8 mouse cellular contexts compared by ENCODE assay signal in genomic region chr13:55444937-55445315, GRCm38 (mm10). TPM values are rescaled to one million over a fixed set of nuclear protein-coding genes. Genes with fewer than 3 reads are reported as not detected.
DNase-seq lines count a peak whose midpoint lies in the region; ATAC-seq lines count a peak whose summit lies in the region.

Gene Grk6 (plus strand): TSS chr13:55445072.

- no peaks in the 10 kb centered on the region for H3K27me3 ChIP-seq in hindbrain, embryonic 12.5 days

- under 1% methylated on average over 34 of the region's 35 CpGs for WGBS in hindbrain, embryonic 12.5 days

- peaks cover 1% of the 10 kb centered on the region for H3K36me3 ChIP-seq in hindbrain, embryonic 12.5 days

- peaks cover 30% of the 10 kb centered on the region for H3K4me1 ChIP-seq in hindbrain, embryonic 12.5 days

- peak within 1 kb of the TSS; percentile 95 for H3K9ac ChIP-seq in hindbrain, embryonic 12.5 days

- peak; percentile 97 for ATAC-seq in hindbrain, embryonic 12.5 days (ENCODE audit: low FRiP score)

- peak within 1 kb of the TSS; percentile 96 for H3K27ac ChIP-seq in hindbrain, embryonic 12.5 days

- no peaks in the 10 kb centered on the region for H3K9me3 ChIP-seq in hindbrain, embryonic 12.5 days (replicated peaks)

- peak within 1 kb of the TSS; percentile 87 for H3K4me2 ChIP-seq in hindbrain, embryonic 12.5 days (replicated peaks)

- peak; percentile 99 for DNase-seq in NIH3T3 (ENCODE audit: low read depth)
- DNase-seq in cerebellum, postnatal 10 days: peak; percentile 99 to 100
- peak; percentile 100 for DNase-seq in frontal cortex, postnatal 10 days (ENCODE audit: low spot score in 2 of 2)
- DNase-seq in layer of hippocampus, postnatal 14 days (ENCODE audit: low spot score in 2 of 2): peak; percentile 99 to 100
- peak; percentile 98 for DNase-seq in lung, postnatal 14 days
- peak; percentile 94 for DNase-seq in retina, adult 2 months (ENCODE audit: low read depth, low spot score)
- peak; percentile 99 to 100 for DNase-seq in thymus, postnatal 36 days

- H3K4me3 ChIP-seq in hindbrain, embryonic 12.5 days: peak within 1 kb of the TSS; percentile 87

RNA-seq across cellular contexts. Expression of gene Grk6, which starts in this region (rescaled TPM):
- 48.9 and 54.4 TPM in 2 replicates for polyA plus RNA-seq in hindbrain, embryonic 12.5 days (2016; fragmentation: Nextera tagmentation; extraction: Ambion mirVana)
- total RNA-seq in layer of hippocampus, postnatal 14 days (2021): 10 to 100 TPM; 74.2 to 76.8 TPM

Comparison
In these comparisons a context has a peak if more than half of its experiments do, and no peak if none do; other contexts are left out.
1. Peak in every context shown above with its lines: DNase-seq, ATAC-seq, H3K4me3 ChIP-seq and H3K27ac ChIP-seq.